Mouse (Mus musculus) midbrain, embryonic 10.5 days (tissue): ENCODE results near the gene Ncoa7. TPM values are rescaled to one million over a fixed set of nuclear protein-coding genes. Genes with fewer than 3 reads are reported as not detected.
A peak's percentile ranks its signal among the peaks of the same experiment; 100 is the strongest.

Experiments
- DNase-seq: peaks from one replicate; pipeline ENCODE4 v3.0.0-alpha.2; 2017; ENCODE audit warnings: low spot score
- H3K27ac ChIP-seq: fragments of 300-500 bp; sonication (generic); replicated peaks from 2 replicates; pipeline ENCODE4 v1.5.1; 2016; ENCODE audit warnings: mild to moderate bottlenecking
- H3K27me3 ChIP-seq: fragments of 300-500 bp; sonication (generic); 2 replicates; pipeline ENCODE4 v1.6.1; 2016; ENCODE audit warnings: low read depth, mild to moderate bottlenecking; ENCODE audit not compliant: poor library complexity, severe bottlenecking
- H3K36me3 ChIP-seq: fragments of 300-500 bp; sonication (generic); 2 replicates; pipeline ENCODE4 v1.6.1; 2016; ENCODE audit warnings: mild to moderate bottlenecking, moderate library complexity
- H3K4me1 ChIP-seq: fragments of 300-500 bp; sonication (generic); 2 replicates; pipeline ENCODE4 v1.6.1; 2016
- H3K4me3 ChIP-seq: fragments of 300-500 bp; sonication (generic); 2 replicates; pipeline ENCODE4 v1.5.1; 2016; ENCODE audit warnings: mild to moderate bottlenecking, moderate library complexity
- H3K9me3 ChIP-seq: fragments of 300-500 bp; sonication (generic); replicated peaks from 2 replicates; pipeline ENCODE4 v1.6.1; 2016; ENCODE audit warnings: mild to moderate bottlenecking
- WGBS: fragments of 180-500 bp; shearing (Covaris S2); methylation state at CpG from one replicate; pipeline ENCODE4 v1.1.7; 2016; 5-methylcytosine and 5-hydroxymethylcytosine counted together
- polyA plus RNA-seq: library from polyadenylated mRNA; unstranded; fragments of >200 nt; fragmentation: Nextera tagmentation; extraction: Ambion mirVana; gene quantifications from 2 replicates; pipeline ENCODE4 v1.2.1, GENCODE M21; 2016

Ncoa7 gene
- polyA plus RNA-seq, 1 experiment from 2014 or later: 6.2 TPM

DNA sequence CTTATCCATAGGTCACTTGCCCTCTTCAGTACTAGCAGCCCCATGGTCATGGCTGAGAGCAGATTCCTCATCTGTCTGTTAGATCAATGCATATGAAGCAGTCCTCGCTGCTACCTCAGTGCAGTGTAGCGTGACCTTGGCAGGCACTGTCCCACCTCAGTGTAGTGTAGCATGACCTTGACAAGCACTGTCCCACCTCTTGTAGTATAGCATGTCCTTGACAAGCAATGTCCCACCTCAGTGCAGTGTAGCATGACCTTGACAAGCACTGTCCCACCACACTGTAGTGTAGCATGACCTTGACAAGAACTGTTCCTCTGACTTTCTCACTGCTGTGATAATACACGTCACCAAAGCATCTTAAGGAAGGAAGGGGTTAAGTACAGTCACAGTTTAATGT lies 82.6 kb downstream of the Ncoa7 start:
- Histone ChIP-seq H3K4me3 (no peak overlapping the region), H3K27ac (no peak overlapping the region)
- 88% methylated on average over 3 of the region's 3 CpGs for WGBS

GRCm38 (mm10) chr10:30719947-30720346 lies 83.2 kb downstream of the Ncoa7 start:
- Histone ChIP-seq H3K4me1 (no peaks in the 10 kb centered on the region), H3K9me3 (no peaks in the 10 kb centered on the region), H3K27me3 (no peaks in the 10 kb centered on the region), H3K4me3 (no peak overlapping the region), H3K36me3 (no peaks in the 10 kb centered on the region), H3K27ac (no peak overlapping the region)
- WGBS: 82% methylated on average over 1 of the region's 1 CpGs
- DNase-seq: no peak

More for the DNA sequence above, 82.6 kb downstream of the Ncoa7 start:
- DNase-seq: no peak
- Histone ChIP-seq H3K4me1 (no peaks in the 10 kb centered on the region), H3K9me3 (no peaks in the 10 kb centered on the region), H3K27me3 (no peaks in the 10 kb centered on the region), H3K36me3 (no peaks in the 10 kb centered on the region)

DNA sequence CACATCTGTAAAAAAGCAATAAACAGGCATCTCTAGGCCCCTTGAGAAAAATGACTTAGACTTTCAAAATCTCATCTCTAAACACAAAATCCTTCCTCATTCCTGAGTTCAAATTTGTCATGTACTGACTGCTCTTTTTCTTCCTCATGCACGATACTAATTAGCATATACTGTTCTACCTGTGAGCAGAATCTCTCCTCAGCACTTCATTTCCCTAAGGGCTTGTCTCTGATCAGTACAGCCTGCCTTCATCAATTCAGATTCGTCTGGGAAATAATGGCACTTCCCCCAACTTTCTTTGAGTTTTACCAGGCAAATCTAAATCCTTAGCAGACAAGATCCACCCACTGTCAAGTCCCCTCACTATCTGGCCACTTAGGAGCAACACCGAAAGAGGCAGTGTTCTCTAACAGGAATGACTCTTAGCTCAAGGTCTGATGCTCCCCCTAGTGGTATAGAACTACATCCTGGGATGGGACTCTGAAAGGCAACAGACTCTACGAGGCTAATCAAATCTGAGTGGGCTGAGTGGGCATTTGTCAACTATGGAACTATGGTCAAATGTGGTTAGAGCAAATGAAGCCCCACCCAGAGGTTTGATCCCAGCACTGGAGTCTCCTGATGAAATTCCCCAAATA lies 84.3 kb downstream of the Ncoa7 start:
- 29% methylated on average over 4 of the region's 4 CpGs for WGBS

DNA sequence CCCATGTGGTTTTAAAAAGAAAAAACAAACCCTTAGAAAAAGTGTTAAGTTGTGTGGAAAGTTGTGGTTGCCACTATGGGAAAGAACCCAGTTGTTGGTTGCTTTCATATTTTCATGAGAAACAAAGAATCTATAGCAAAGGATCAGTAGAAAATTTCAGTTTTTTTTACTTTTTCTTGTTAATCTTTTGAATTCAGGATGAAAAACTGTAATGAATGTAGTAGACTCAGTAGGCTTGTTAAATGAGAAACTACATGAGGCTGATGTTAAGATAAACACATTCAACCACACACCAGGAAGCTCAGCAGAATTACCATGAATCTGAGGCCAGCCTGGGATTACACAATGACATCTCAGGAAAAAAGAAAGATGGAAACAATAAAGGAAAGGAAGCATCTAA lies 87.0 kb downstream of the Ncoa7 start:
- Histone ChIP-seq H3K4me1 (no peaks in the 10 kb centered on the region), H3K27me3 (no peaks in the 10 kb centered on the region), H3K4me3 (no peak overlapping the region), H3K9me3 (no peaks in the 10 kb centered on the region), H3K36me3 (no peaks in the 10 kb centered on the region), H3K27ac (no peak overlapping the region)
- no peak for DNase-seq

More for the DNA sequence above, 84.3 kb downstream of the Ncoa7 start:
- DNase-seq: peak; percentile 19
- Histone ChIP-seq H3K27ac (no peak overlapping the region), H3K36me3 (no peaks in the 10 kb centered on the region), H3K27me3 (no peaks in the 10 kb centered on the region), H3K4me1 (no peaks in the 10 kb centered on the region), H3K4me3 (no peak overlapping the region), H3K9me3 (no peaks in the 10 kb centered on the region)

DNA sequence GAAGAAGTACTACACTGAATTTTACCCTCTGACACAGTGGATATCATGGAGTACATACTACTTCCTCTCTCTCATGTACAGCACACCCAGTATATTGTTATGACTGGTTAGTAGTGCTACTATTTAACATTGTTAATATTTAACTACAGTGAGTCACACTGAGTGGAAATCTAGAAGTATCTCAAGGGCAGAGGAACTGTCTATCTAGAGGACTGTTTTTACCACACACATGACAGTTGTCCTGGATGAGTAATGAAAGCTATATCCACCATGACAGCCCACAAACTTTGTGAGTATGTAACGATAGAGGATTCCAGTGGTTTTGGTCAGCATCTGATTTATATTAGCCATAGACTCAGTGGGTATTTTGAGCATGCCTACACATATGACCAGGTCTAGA lies 90.6 kb downstream of the Ncoa7 start:
- Histone ChIP-seq H3K36me3 (no peaks in the 10 kb centered on the region), H3K27ac (no peak overlapping the region), H3K4me3 (no peak overlapping the region), H3K4me1 (no peaks in the 10 kb centered on the region), H3K9me3 (no peaks in the 10 kb centered on the region), H3K27me3 (no peaks in the 10 kb centered on the region)
- WGBS: 91% methylated on average over 1 of the region's 1 CpGs
- DNase-seq: no peak

DNA sequence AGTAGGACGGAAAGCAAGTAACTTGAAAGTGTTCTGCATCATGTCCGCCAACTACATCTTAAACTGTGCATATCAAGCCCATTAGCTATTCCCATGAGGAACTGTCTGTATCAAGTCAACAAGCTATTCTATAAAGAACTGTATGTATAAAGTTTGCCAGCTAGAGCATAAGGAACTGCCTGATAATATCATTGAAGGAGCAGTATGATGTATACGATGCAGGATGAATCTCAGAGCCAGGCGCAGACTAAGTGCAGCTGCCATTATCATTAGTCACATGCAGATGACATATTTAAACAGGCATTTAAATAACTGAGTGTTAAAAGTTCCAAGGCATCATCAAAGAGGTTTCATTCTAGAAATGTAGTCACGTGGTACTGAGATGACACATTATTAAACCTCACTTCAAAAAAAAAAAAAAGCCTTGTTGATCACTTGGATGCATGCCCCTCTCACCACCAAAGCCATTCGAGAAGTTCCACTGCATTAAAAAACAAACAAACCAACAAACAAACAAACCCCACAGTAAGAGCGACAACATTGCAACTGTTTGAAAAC lies 93.2 kb downstream of the Ncoa7 start:
- H3K4me1 ChIP-seq: no peaks in the 10 kb centered on the region
- H3K36me3 ChIP-seq: no peaks in the 10 kb centered on the region
- H3K4me3 ChIP-seq: no peak overlapping the region
- WGBS: 94% methylated on average over 7 of the region's 7 CpGs
- no peak overlapping the region for H3K27ac ChIP-seq
- DNase-seq: no peak
- no peaks in the 10 kb centered on the region for H3K27me3 ChIP-seq
- no peaks in the 10 kb centered on the region for H3K9me3 ChIP-seq

DNA sequence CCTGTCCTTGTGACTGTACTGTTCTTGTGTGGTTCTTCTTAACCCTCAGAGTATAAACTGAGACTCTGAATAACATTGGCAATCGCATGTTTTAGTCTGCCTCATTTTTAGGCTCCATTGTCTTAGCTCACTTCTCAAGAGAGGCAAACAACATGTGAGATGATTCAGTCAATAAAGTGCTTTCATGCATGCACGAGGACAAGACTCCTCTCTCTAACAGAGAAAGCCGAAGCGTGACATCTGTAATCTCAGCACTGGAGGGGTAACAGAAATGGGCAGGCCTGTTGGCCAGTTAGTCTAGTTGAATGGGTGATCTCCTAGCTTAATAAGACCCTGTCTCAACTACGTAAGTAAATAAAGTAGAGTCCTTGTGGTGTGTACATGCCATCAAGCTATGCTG lies 95.1 kb downstream of the Ncoa7 start:
- Histone ChIP-seq H3K9me3 (no peaks in the 10 kb centered on the region), H3K27me3 (no peaks in the 10 kb centered on the region), H3K27ac (no peak overlapping the region), H3K4me3 (no peak overlapping the region), H3K4me1 (no peaks in the 10 kb centered on the region), H3K36me3 (no peaks in the 10 kb centered on the region)
- 93% methylated on average over 5 of the region's 5 CpGs for WGBS
- DNase-seq: no peak

GRCm38 (mm10) chr10:30702663-30703062 lies 100.5 kb downstream of the Ncoa7 start:
- WGBS: 86% methylated on average over 1 of the region's 1 CpGs
- no peaks in the 10 kb centered on the region for H3K27me3 ChIP-seq

GRCm38 (mm10) chr10:30686862-30687261 lies 116.3 kb downstream of the Ncoa7 start:
- Histone ChIP-seq H3K4me1 (no peaks in the 10 kb centered on the region), H3K4me3 (no peak overlapping the region), H3K27me3 (no peaks in the 10 kb centered on the region), H3K9me3 (no peaks in the 10 kb centered on the region), H3K36me3 (peaks cover 15% of the 10 kb centered on the region), H3K27ac (no peak overlapping the region)
- WGBS: 93% methylated on average over 3 of the region's 3 CpGs
- no peak for DNase-seq

More at GRCm38 (mm10) chr10:30702663-30703062, 100.5 kb downstream of the Ncoa7 start:
- Histone ChIP-seq H3K9me3 (no peaks in the 10 kb centered on the region), H3K4me3 (no peak overlapping the region), H3K36me3 (no peaks in the 10 kb centered on the region), H3K27ac (no peak overlapping the region), H3K4me1 (no peaks in the 10 kb centered on the region)
- no peak for DNase-seq

GRCm38 (mm10) chr10:30683449-30683848 lies 119.7 kb downstream of the Ncoa7 start:
- H3K4me1 ChIP-seq: no peaks in the 10 kb centered on the region
- 90% methylated on average over 4 of the region's 4 CpGs for WGBS
- no peak overlapping the region for H3K27ac ChIP-seq
- no peaks in the 10 kb centered on the region for H3K9me3 ChIP-seq
- H3K4me3 ChIP-seq: no peak overlapping the region
- no peaks in the 10 kb centered on the region for H3K36me3 ChIP-seq
- no peak for DNase-seq
- H3K27me3 ChIP-seq: no peaks in the 10 kb centered on the region

DNA sequence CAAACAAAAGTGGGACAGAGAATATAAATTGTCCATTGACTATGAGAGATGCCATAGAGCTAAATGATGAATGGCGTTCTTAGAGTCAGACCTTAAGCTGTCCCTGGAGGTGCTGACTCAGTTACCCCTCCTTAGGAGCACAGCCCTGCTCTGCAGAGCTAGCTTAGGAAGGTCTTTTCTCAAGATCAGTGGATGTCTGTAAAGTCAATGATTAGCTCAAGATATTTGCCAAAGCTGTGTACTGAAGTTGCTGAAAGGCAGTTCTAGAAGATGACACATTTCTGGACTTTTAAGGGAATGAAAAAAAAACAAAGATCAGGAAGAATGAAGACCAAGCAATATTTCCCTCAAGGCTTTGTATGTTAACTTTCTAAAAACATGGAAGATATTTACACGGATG lies 123.4 kb downstream of the Ncoa7 start:
- no peak overlapping the region for H3K27ac ChIP-seq
- 89% methylated on average over 2 of the region's 2 CpGs for WGBS
- no peaks in the 10 kb centered on the region for H3K36me3 ChIP-seq
- no peaks in the 10 kb centered on the region for H3K27me3 ChIP-seq
- no peak for DNase-seq
- H3K4me3 ChIP-seq: no peak overlapping the region
- no peaks in the 10 kb centered on the region for H3K4me1 ChIP-seq
- no peaks in the 10 kb centered on the region for H3K9me3 ChIP-seq

- Histone ChIP-seq H3K27ac (no peak overlapping the region), H3K4me1 (no peaks in the 10 kb centered on the region), H3K36me3 (no peaks in the 10 kb centered on the region), H3K27me3 (no peaks in the 10 kb centered on the region), H3K4me3 (no peak overlapping the region), H3K9me3 (no peaks in the 10 kb centered on the region)
- WGBS: 91% methylated on average over 2 of the region's 2 CpGs
- DNase-seq: no peak
Measured at GRCm38 (mm10) chr10:30678051-30678450, 125.1 kb downstream of the Ncoa7 start.

DNA sequence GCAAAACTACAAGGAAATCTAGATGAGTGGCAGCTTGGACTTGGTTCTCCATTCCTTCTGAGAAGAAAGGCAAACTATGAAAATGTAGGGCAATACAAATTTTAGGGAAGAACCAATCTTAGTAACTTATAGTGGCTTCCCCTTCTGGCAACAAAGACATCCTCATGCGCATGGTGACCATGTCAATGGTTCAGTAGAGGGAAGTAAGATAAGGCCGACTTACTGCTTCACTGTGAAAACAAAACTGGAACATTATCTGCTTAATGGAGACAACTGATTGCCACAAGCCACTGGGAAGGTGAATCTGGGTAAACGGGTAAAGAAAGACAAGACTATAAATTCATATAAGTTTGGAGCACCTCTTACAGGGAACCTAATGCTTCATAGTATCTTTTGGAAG lies 128.3 kb downstream of the Ncoa7 start:
- Histone ChIP-seq H3K27ac (no peak overlapping the region), H3K4me1 (no peaks in the 10 kb centered on the region), H3K27me3 (no peaks in the 10 kb centered on the region), H3K9me3 (no peaks in the 10 kb centered on the region), H3K36me3 (no peaks in the 10 kb centered on the region), H3K4me3 (no peak overlapping the region)
- WGBS: 92% methylated on average over 3 of the region's 3 CpGs
- DNase-seq: no peak
